Mouse (Mus musculus) olfactory bulb, adult 2 months (tissue): ENCODE results near the gene Krtap27-1. TPM values are rescaled to one million over a fixed set of nuclear protein-coding genes. Genes with fewer than 3 reads are reported as not detected.

Source experiments
- H3K27ac ChIP-seq: fragments of 200-500 bp; 2 replicates; pipeline ENCODE4 v1.5.1; 2012; ENCODE audit warnings: low read depth, low read length; ENCODE audit not compliant: insufficient read depth
- H3K4me1 ChIP-seq: fragments of 200-500 bp; 2 replicates; pipeline ENCODE4 v1.6.1; 2012; ENCODE audit warnings: low read length; ENCODE audit not compliant: control insufficient read depth, insufficient read depth
- H3K4me3 ChIP-seq: fragments of 200-500 bp; 2 replicates; pipeline ENCODE4 v1.5.1; 2012; ENCODE audit warnings: mild to moderate bottlenecking, low read depth, low read length, moderate library complexity; ENCODE audit not compliant: insufficient read depth
- CTCF ChIP-seq: fragments of 200-500 bp; IDR thresholded peaks from 2 replicates; pipeline ENCODE4 v1.5.1; 2012; ENCODE audit warnings: low read depth, mild to moderate bottlenecking, low read length, moderate library complexity; ENCODE audit not compliant: insufficient read depth
- POLR2A ChIP-seq: fragments of 200-500 bp; IDR thresholded peaks from 2 replicates; pipeline ENCODE4 v1.6.1; 2012; ENCODE audit warnings: mild to moderate bottlenecking, low read depth, low read length, moderate library complexity; ENCODE audit not compliant: insufficient read depth
- WGBS: fragments of 180-500 bp; shearing (Covaris S2); methylation state at CpG from one replicate; pipeline ENCODE4 v1.1.7; 2018; 5-methylcytosine and 5-hydroxymethylcytosine counted together
- polyA plus RNA-seq: library from polyadenylated mRNA; stranded (reverse); fragments of >200 nt; gene quantifications from 2 replicates; pipeline ENCODE4 v1.2.4, GENCODE M21; 2012; ENCODE audit warnings: low replicate concordance; ENCODE audit not compliant: missing spikeins, insufficient read depth, insufficient read length

Krtap27-1 gene
- not detected in 2 replicates for polyA plus RNA-seq

- Histone ChIP-seq H3K4me1 (no peaks in the 10 kb centered on the region), H3K4me3 (no peak within 1 kb of the TSS), H3K27ac (no peak within 1 kb of the TSS)
- TF ChIP-seq CTCF (no peak), POLR2A (no peak)
- WGBS: 82% methylated on average over 4 of the region's 4 CpGs
Measured at GRCm38 (mm10) chr16:88671571-88671970, at the start of gene Krtap27-1. Gene Krtap27-1 (minus strand): TSS chr16:88671671.

GRCm38 (mm10) chr16:88720031-88720430 lies 48.6 kb upstream of the Krtap27-1 start:
- 25% methylated on average over 1 of the region's 1 CpGs for WGBS
- Histone ChIP-seq H3K4me3 (no peak overlapping the region), H3K4me1 (no peaks in the 10 kb centered on the region), H3K27ac (no peak overlapping the region)
- TF ChIP-seq CTCF: no peak
- TF ChIP-seq POLR2A: no peak

GRCm38 (mm10) chr16:88716549-88716948 lies 45.1 kb upstream of the Krtap27-1 start:
- H3K4me1 ChIP-seq: no peaks in the 10 kb centered on the region
- TF ChIP-seq CTCF (no peak), POLR2A (no peak)
- no peak overlapping the region for H3K27ac ChIP-seq
- no peak overlapping the region for H3K4me3 ChIP-seq

GRCm38 (mm10) chr16:88711245-88711644 lies 39.8 kb upstream of the Krtap27-1 start:
- Histone ChIP-seq H3K27ac (no peak overlapping the region), H3K4me1 (no peaks in the 10 kb centered on the region), H3K4me3 (no peak overlapping the region)
- 86% methylated on average over 6 of the region's 6 CpGs for whole genome bisulfite sequencing
- TF ChIP-seq CTCF: no peak
- TF ChIP-seq POLR2A: no peak

- H3K4me3 ChIP-seq: no peak overlapping the region
- WGBS: 67% methylated on average over 4 of the region's 4 CpGs
- no peaks in the 10 kb centered on the region for H3K4me1 ChIP-seq
- TF ChIP-seq POLR2A (no peak), CTCF (no peak)
- H3K27ac ChIP-seq: no peak overlapping the region
Measured at GRCm38 (mm10) chr16:88710757-88711156, 39.3 kb upstream of the Krtap27-1 start.

GRCm38 (mm10) chr16:88707496-88708012 lies 36.1 kb upstream of the Krtap27-1 start, which contains the start of gene 2310061N02Rik:
Gene 2310061N02Rik (minus strand): TSS chr16:88707962.
- Histone ChIP-seq H3K4me1 (no peaks in the 10 kb centered on the region), H3K27ac (no peak within 1 kb of the TSS), H3K4me3 (no peak within 1 kb of the TSS)
- 90% methylated on average over 10 of the region's 10 CpGs for WGBS
- no peak for TF ChIP-seq POLR2A
- TF ChIP-seq CTCF: no peak

GRCm38 (mm10) chr16:88701072-88701864 lies 29.8 kb upstream of the Krtap27-1 start:
- TF ChIP-seq CTCF: no peak
- TF ChIP-seq POLR2A: no peak
- no peaks in the 10 kb centered on the region for H3K4me1 ChIP-seq
- H3K4me3 ChIP-seq: no peak overlapping the region
- H3K27ac ChIP-seq: no peak overlapping the region
- 42% methylated on average over 4 of the region's 4 CpGs for whole genome bisulfite sequencing

- H3K4me3 ChIP-seq: no peak overlapping the region
- H3K27ac ChIP-seq: no peak overlapping the region
- 92% methylated on average over 4 of the region's 4 CpGs for WGBS
- H3K4me1 ChIP-seq: no peaks in the 10 kb centered on the region
- TF ChIP-seq POLR2A (no peak), CTCF (no peak)
Measured at GRCm38 (mm10) chr16:88696256-88696655, 24.8 kb upstream of the Krtap27-1 start.

GRCm38 (mm10) chr16:88681282-88681681 lies 9.8 kb upstream of the Krtap27-1 start:
- TF ChIP-seq CTCF (no peak), POLR2A (no peak)
- H3K4me1 ChIP-seq: peaks cover 6% of the 10 kb centered on the region; the same call in 1 of the 2 replicates
- 17% methylated on average over 2 of the region's 2 CpGs for WGBS
- no peak overlapping the region for H3K27ac ChIP-seq
- no peak overlapping the region for H3K4me3 ChIP-seq
